Mouse (Mus musculus): ENCODE measurements around the gene Dip2c. TPM values are rescaled to one million over a fixed set of nuclear protein-coding genes. Genes with fewer than 3 reads are reported as not detected.
A peak's percentile ranks its signal among the peaks of the same experiment; 100 is the strongest.

Dip2c gene
- polyA plus RNA-seq, 1 experiment from 2014 or later = 10.3 TPM

DNA sequence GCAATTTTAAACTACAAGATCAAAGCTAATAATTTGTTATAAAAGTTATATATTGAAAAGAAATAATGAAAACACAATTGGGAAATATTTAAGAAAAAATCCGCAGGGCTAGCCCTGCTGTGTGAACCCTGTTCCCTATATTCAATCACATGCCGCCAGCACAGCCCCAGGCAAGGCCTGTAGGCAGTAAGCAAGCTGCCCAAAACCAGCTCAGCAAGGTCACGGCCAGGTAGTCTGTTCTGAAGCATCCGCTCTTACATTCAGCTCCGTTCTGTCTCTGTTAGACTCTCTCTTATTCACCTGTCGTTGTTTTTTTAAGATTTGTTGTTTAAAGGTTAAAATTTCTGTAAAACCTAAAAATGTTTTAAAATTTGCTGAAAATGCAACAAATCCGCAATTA is 409.9 kb downstream of the Dip2c start:
- H3K9me3 ChIP-seq = no peaks in the 10 kb centered on the region
- no peaks in the 10 kb centered on the region for H3K4me1 ChIP-seq (replicated peaks)
- no peak overlapping the region for H3K4me3 ChIP-seq (replicated peaks)
- H3K4me2 ChIP-seq (replicated peaks) = no peak overlapping the region
- H3K9ac ChIP-seq (replicated peaks) = no peak overlapping the region
- peaks cover 91% of the 10 kb centered on the region for H3K36me3 ChIP-seq
- WGBS = 94% methylated on average over 7 of the region's 7 CpGs
- H3K27ac ChIP-seq = no peak overlapping the region
- ATAC-seq = no peak
- no peaks in the 10 kb centered on the region for H3K27me3 ChIP-seq

DNA sequence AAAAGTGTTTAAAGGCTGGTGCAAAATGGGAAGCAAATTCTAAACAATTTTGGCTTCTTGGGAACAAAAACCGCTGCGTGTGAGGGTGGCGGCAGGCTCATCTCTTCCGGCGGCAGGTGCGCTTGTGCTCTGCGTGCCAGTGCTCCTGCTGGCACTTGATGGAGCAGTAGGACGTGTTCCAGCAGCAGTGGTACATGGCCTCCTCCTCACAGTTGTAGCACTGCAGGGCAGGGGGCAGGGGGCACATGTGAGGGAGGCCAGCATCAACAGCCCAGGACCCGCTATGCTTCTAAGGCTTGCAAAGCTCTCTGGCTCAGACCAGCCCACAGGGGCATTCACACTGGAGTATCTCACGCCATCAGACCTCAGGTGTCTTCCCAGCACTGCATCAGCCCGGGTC is 410.4 kb downstream of the Dip2c start:
- Histone ChIP-seq H3K27me3 (no peaks in the 10 kb centered on the region), H3K4me3 (replicated peaks) (no peak overlapping the region), H3K4me2 (replicated peaks) (no peak overlapping the region), H3K9ac (replicated peaks) (no peak overlapping the region), H3K27ac (no peak overlapping the region), H3K9me3 (no peaks in the 10 kb centered on the region), H3K36me3 (peaks cover 91% of the 10 kb centered on the region), H3K4me1 (replicated peaks) (no peaks in the 10 kb centered on the region)
- ATAC-seq = peak; percentile 10; the same call in 1 of the 2 replicates
- WGBS = 91% methylated on average over 11 of the region's 11 CpGs

DNA sequence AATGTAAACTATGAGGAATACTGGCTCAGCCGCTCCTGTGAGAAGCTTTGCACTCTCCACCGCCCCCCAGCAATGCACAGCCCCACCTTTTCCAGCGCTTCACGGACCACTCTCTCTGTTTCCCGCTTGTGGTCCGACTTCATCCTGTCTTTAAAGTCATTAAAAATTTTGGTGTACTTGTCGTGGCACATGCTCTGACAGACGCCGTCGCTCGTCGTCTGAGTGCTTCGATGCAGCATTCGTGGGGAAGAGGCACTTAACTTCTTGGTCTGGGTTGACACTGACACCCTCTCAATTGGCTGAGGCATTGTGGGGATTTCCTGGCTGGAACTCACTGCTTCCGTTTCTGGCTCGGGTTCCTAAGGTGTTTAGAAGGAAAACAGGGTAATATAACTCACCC is 413.0 kb downstream of the Dip2c start:
- no peak overlapping the region for H3K27ac ChIP-seq
- H3K4me3 ChIP-seq (replicated peaks) = no peak overlapping the region
- ATAC-seq = no peak
- no peaks in the 10 kb centered on the region for H3K4me1 ChIP-seq (replicated peaks)
- no peak overlapping the region for H3K9ac ChIP-seq (replicated peaks)
- H3K27me3 ChIP-seq = no peaks in the 10 kb centered on the region
- WGBS = 94% methylated on average over 16 of the region's 16 CpGs
- no peaks in the 10 kb centered on the region for H3K9me3 ChIP-seq
- no peak overlapping the region for H3K4me2 ChIP-seq (replicated peaks)
- H3K36me3 ChIP-seq = peaks cover 86% of the 10 kb centered on the region

DNA sequence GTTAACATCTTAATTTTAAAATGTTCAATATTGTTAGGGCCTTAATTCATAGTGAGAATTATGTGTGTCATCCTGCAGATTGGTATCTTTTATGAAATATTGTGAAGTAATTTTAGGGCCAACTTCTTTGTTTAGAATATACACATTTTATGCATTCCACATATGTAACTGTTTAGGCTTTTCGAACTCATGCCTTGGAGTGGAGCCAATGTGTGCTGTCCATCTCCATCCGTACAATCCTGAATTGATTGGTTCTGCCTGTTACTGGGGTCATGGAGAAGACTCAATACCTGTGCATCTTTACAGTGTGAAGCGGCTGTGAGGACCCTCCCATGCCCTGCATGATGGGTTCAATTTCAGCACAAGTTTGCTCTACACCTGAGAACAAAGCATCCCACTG is 416.5 kb downstream of the Dip2c start:
- no peak for ATAC-seq
- Histone ChIP-seq H3K4me1 (replicated peaks) (no peaks in the 10 kb centered on the region), H3K27ac (no peak overlapping the region), H3K36me3 (peaks cover 87% of the 10 kb centered on the region), H3K9ac (replicated peaks) (no peak overlapping the region), H3K4me3 (replicated peaks) (no peak overlapping the region), H3K4me2 (replicated peaks) (no peak overlapping the region), H3K27me3 (no peaks in the 10 kb centered on the region), H3K9me3 (no peaks in the 10 kb centered on the region)
- 84% methylated on average over 3 of the region's 3 CpGs for WGBS

DNA sequence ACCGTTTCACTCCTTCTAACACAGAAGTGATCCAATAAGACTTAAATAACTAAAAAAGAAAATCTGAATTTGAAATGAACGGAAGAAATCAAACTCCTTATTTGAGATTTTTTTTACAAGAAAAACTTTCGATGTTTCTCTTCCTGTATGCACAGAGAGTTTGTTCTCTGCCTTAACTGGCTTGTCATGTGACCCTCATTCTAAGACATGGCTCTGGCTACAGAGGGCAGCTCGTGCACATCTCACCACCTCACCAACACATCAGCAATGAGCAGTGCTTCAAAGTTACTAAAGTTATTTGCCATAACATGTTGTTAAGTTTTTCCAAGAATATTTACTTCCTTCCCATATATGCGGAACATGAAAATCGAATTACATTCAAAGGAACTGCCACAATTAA is 418.3 kb downstream of the Dip2c start:
- no peaks in the 10 kb centered on the region for H3K9me3 ChIP-seq
- 94% methylated on average over 6 of the region's 6 CpGs for WGBS
- H3K4me3 ChIP-seq (replicated peaks) = no peak overlapping the region
- no peak overlapping the region for H3K9ac ChIP-seq (replicated peaks)
- no peak overlapping the region for H3K27ac ChIP-seq
- ATAC-seq = no peak
- no peak overlapping the region for H3K4me2 ChIP-seq (replicated peaks)
- H3K27me3 ChIP-seq = no peaks in the 10 kb centered on the region
- no peaks in the 10 kb centered on the region for H3K4me1 ChIP-seq (replicated peaks)
- peaks cover 73% of the 10 kb centered on the region for H3K36me3 ChIP-seq

DNA sequence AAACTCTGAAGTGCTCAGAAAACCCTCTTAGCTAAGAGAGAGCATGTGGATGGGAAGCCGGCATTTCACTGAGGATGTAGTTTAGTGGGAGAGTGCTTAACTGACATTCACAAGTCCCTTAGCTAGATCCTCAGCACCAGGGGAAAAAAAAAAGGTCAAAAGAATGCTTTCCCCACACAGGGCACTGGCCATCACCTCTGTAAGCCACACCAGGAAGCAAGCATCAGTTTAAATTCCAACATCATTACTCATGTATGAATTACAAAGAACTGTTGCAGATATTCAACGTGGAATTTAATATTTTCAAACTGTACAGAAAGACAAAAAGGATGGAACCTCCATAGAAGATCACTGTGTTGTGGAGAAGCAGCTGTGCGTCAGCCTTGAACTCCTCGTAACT is 419.1 kb downstream of the Dip2c start:
- no peak for ATAC-seq
- 90% methylated on average over 4 of the region's 4 CpGs for WGBS
- Histone ChIP-seq H3K9ac (replicated peaks) (no peak overlapping the region), H3K4me3 (replicated peaks) (no peak overlapping the region), H3K4me2 (replicated peaks) (no peak overlapping the region), H3K27me3 (no peaks in the 10 kb centered on the region), H3K4me1 (replicated peaks) (no peaks in the 10 kb centered on the region), H3K9me3 (no peaks in the 10 kb centered on the region), H3K36me3 (peaks cover 67% of the 10 kb centered on the region), H3K27ac (no peak overlapping the region)

DNA sequence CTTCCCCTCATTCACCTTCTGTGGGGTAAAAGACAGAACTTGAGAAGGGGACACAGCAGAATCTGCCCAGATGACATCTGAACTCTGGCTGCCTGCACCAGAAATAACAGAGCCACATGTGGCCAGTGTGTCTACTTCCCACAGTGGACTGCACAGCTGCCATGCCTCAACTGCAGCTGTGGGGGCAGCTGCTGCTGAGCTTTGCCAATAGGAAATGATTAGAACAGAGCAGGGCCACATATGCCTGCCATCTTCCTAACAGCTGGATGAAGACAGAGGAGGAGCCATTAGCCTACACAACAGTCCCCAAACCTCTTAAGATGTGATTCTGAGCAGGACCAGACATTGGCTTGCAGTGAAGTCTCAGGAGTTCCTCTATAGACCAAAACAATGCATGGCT is 419.5 kb downstream of the Dip2c start:
- H3K4me3 ChIP-seq (replicated peaks) = no peak overlapping the region
- H3K27ac ChIP-seq = no peak overlapping the region
- H3K4me2 ChIP-seq (replicated peaks) = no peak overlapping the region
- H3K36me3 ChIP-seq = peaks cover 62% of the 10 kb centered on the region
- no peaks in the 10 kb centered on the region for H3K9me3 ChIP-seq
- no peak overlapping the region for H3K9ac ChIP-seq (replicated peaks)
- H3K27me3 ChIP-seq = no peaks in the 10 kb centered on the region
- no peaks in the 10 kb centered on the region for H3K4me1 ChIP-seq (replicated peaks)
- ATAC-seq = no peak

DNA sequence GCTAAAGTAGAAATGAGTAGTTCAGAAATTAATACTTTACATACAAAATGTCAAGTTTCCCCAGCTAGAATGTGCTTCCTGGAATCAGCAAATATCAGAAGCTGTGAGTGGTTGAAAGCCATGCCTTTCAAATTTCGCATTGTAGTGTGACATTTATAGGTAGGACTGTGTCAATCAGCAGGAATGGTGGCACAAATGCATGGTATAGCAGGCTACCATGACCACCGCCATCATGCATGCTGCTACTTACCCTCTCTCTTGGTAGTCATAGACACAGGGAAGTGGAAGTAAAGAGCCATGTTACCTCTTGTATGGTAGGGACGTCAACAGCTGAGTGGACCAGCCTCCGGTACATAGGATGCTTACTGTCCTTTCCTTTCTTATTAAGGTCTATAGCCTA is 421.0 kb downstream of the Dip2c start:
- no peaks in the 10 kb centered on the region for H3K4me1 ChIP-seq (replicated peaks)
- H3K9ac ChIP-seq (replicated peaks) = no peak overlapping the region
- peaks cover 49% of the 10 kb centered on the region for H3K36me3 ChIP-seq
- ATAC-seq = no peak
- no peaks in the 10 kb centered on the region for H3K27me3 ChIP-seq
- H3K27ac ChIP-seq = no peak overlapping the region
- no peaks in the 10 kb centered on the region for H3K9me3 ChIP-seq
- no peak overlapping the region for H3K4me2 ChIP-seq (replicated peaks)
- WGBS = 98% methylated on average over 4 of the region's 4 CpGs
- H3K4me3 ChIP-seq (replicated peaks) = no peak overlapping the region

DNA sequence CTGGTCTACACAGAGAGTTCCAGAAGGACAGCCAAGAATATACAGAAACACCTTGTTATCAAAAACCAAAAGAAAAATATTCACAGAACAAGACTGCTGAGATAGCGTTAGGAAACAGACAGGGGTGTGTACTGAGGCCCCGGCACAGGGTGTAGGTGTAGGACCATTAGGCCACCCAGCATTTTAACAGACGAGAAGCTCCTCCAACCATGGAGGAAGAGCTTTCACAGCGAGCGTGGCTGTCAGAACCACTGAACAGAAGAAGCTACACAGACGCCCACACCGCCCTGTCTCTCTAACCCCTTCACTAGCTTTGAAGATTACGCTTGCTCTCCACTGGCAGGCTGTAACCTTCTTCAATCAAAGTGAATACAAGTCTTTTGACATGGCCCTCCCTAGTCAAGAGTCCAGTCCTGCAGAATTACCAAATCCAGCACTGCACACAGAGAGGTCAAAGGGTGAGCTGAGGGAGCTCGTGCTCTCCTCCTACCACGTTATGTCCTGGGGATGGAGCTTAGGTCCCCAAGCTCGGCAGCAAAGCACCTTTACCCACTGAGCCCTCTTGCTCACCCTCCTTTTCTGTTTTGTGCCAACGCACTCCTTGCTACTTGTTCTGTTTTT is 426.4 kb downstream of the Dip2c start:
- no peaks in the 10 kb centered on the region for H3K4me1 ChIP-seq (replicated peaks)
- ATAC-seq = no peak
- H3K4me2 ChIP-seq (replicated peaks) = no peak overlapping the region
- H3K4me3 ChIP-seq (replicated peaks) = no peak overlapping the region
- WGBS = 75% methylated on average over 12 of the region's 12 CpGs
- no peaks in the 10 kb centered on the region for H3K9me3 ChIP-seq
- no peak overlapping the region for H3K9ac ChIP-seq (replicated peaks)
- H3K27ac ChIP-seq = no peak overlapping the region
- H3K27me3 ChIP-seq = no peaks in the 10 kb centered on the region
- H3K36me3 ChIP-seq = peaks cover 8% of the 10 kb centered on the region

DNA sequence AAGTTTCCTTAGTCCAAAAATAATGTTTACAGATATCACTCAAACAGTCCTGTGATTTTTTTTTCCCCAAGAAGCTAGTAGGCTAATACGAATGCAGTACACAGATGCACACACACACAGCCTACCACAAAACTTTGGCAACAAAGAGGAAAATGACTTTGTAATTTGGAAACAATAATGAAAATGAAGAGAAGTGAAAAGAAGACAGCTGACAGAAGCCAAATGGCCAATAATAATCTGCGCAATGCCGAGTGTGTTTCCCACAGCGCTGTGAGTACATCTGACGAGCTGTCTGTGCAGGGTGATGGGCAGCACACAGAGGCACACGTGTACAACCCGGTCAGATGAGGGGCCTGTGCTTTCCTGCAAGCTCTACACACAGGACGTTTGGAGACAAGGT is 430.4 kb downstream of the Dip2c start:
- H3K9ac ChIP-seq (replicated peaks) = no peak overlapping the region
- H3K4me3 ChIP-seq (replicated peaks) = no peak overlapping the region
- peaks cover 15% of the 10 kb centered on the region for H3K36me3 ChIP-seq
- 95% methylated on average over 8 of the region's 8 CpGs for WGBS
- no peak for ATAC-seq
- H3K4me2 ChIP-seq (replicated peaks) = no peak overlapping the region
- no peak overlapping the region for H3K27ac ChIP-seq
- H3K27me3 ChIP-seq = no peaks in the 10 kb centered on the region
- no peaks in the 10 kb centered on the region for H3K4me1 ChIP-seq (replicated peaks)
- H3K9me3 ChIP-seq = no peaks in the 10 kb centered on the region

DNA sequence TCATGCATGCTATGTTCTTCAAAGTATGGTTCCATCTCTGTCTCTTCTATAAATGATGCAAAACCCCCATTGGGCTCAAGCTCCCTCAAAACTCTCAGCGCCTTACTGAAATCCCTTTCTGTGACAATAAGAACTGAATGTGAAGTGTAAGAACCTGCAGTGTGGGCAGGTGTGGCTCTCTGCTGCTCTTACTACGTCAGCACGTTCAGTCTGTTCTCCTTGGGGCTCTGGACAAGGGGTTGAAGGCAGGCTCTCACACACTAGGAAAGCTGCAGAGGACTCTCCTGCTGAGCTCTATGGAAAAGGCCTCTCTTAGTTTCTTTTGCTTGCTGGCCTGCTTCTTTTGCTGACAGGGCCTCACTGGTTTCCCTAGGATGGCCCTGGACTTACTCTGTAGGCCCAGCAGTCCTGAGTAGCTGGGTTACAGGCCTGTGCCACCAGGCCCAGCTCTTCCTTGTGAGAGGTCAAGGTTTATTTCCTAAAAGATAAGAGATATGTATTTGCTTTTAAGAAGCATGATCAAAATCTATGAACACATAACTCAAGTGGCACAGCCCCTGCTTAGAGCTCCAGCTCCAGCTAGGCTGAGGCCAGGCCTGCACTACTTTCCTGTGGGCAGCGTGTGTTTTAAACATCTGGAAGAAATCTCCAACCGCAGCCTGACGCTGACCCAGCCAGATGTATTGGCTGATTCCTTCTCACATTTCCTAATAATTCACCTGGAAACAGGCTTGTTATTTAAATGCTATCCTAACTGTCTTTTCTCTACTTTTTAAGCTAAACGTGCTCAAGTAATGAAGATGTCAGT is 432.3 kb downstream of the Dip2c start:
- no peak for ATAC-seq
- WGBS = 92% methylated on average over 7 of the region's 7 CpGs
- H3K9me3 ChIP-seq = no peaks in the 10 kb centered on the region
- peaks cover 17% of the 10 kb centered on the region for H3K36me3 ChIP-seq
- no peaks in the 10 kb centered on the region for H3K27me3 ChIP-seq
- no peak overlapping the region for H3K27ac ChIP-seq
- H3K9ac ChIP-seq (replicated peaks) = no peak overlapping the region
- H3K4me1 ChIP-seq (replicated peaks) = no peaks in the 10 kb centered on the region
- no peak overlapping the region for H3K4me2 ChIP-seq (replicated peaks)
- H3K4me3 ChIP-seq (replicated peaks) = no peak overlapping the region

DNA sequence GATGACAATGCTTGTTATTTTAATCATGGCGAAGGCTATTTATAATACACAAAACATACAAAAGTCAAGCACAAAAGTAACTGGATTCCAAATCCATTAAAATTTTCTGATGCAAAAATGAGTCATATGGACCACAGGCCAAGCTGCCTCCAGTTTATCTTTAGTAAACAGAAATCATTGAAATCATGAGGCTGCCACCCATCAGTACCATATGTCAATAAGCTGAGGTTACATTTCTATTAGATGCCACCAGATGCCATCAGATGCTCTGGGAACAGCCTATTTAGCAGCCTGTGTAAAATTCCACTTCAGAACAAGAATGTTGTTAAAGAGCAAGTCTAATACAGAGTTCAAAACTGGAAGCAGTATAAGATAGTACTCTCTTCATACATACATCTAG is 436.1 kb downstream of the Dip2c start:
- Histone ChIP-seq H3K27me3 (no peaks in the 10 kb centered on the region), H3K9me3 (no peaks in the 10 kb centered on the region), H3K27ac (no peak overlapping the region), H3K36me3 (peaks cover 25% of the 10 kb centered on the region), H3K9ac (replicated peaks) (no peak overlapping the region), H3K4me2 (replicated peaks) (no peak overlapping the region), H3K4me3 (replicated peaks) (no peak overlapping the region), H3K4me1 (replicated peaks) (no peaks in the 10 kb centered on the region)
- WGBS = 98% methylated on average over 1 of the region's 1 CpGs
- no peak for ATAC-seq

DNA sequence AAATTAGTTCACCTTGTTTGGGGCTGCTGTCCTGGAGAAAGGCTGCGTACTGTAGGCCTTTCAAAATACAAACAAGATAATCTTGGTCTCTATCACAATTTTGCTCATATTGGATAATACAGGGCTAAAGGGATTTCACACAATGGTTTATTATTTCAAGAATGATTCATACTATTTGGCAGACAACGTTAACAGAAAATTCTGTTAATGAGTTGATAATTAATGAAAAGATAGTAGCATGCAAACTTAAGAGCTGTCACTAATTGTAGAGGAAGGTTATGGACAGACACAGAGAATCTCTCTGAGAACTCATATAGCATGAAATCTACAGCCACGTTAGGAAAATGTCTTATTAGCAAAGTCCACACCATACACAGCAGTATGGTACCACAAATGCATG is 436.6 kb downstream of the Dip2c start:
- Histone ChIP-seq H3K4me1 (replicated peaks) (no peaks in the 10 kb centered on the region), H3K9ac (replicated peaks) (no peak overlapping the region), H3K27ac (no peak overlapping the region), H3K36me3 (peaks cover 25% of the 10 kb centered on the region), H3K27me3 (no peaks in the 10 kb centered on the region), H3K4me3 (replicated peaks) (no peak overlapping the region), H3K9me3 (no peaks in the 10 kb centered on the region), H3K4me2 (replicated peaks) (no peak overlapping the region)
- WGBS = 94% methylated on average over 3 of the region's 3 CpGs
- no peak for ATAC-seq

Measured in midbrain, embryonic 13.5 days (tissue).